Mouse (Mus musculus): ENCODE results near the gene Il2ra. TPM values are rescaled to one million over a fixed set of nuclear protein-coding genes. Genes with fewer than 3 reads are reported as not detected.

Il2ra gene
- total RNA-seq, 1 experiment from 2014 or later = 0.19 TPM

- DNase-seq = peak; percentile 42
These were observed 10.7 kb downstream of the Il2ra start for GRCm38 (mm10) chr2:11653330-11653729.

DNA sequence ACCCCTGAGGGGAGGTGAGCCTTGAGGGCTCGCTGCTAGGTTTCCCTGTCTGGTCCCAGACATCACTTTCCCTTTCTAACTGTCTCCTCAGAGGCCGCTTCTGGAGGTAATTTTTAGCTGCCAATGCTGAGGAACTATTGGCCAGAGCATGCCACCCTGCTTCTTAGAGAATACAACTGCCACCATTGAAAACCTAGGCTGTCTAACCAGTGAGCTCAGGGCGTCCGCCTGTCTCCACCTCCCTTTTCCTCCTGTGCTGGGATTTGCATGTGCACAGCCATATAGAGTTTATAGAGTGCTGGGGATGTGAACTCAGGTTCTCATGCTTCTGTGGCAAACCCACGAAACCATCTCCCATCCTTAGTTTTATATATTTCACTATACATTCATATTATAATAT lies 11.2 kb downstream of the Il2ra start:
- no peak for DNase-seq

- no peak for DNase-seq
These were observed 12.7 kb downstream of the Il2ra start for GRCm38 (mm10) chr2:11654990-11655931.

- DNase-seq = no peak
These were observed 15.0 kb downstream of the Il2ra start for GRCm38 (mm10) chr2:11657581-11657980.

DNA sequence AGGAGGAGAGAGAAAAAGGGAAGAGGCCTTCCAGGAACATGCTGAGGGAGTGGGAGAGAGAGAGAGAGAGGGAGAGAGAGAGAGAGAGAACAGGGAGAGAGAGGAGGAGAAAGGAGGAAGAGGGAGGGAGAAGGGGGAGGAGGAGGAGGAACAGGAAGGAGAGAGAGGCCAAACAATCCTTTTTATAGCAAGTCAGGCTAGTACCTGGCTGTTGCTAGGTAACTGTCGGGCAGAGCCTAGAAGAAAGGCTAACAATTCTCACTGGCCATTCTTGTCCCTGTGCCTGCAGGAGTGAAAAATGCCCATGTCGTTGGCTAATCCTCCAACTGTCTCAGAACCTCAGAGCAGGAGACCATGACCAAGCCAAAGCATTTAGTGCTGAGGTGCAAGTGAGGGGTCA lies 16.7 kb downstream of the Il2ra start:
- no peak for DNase-seq

DNA sequence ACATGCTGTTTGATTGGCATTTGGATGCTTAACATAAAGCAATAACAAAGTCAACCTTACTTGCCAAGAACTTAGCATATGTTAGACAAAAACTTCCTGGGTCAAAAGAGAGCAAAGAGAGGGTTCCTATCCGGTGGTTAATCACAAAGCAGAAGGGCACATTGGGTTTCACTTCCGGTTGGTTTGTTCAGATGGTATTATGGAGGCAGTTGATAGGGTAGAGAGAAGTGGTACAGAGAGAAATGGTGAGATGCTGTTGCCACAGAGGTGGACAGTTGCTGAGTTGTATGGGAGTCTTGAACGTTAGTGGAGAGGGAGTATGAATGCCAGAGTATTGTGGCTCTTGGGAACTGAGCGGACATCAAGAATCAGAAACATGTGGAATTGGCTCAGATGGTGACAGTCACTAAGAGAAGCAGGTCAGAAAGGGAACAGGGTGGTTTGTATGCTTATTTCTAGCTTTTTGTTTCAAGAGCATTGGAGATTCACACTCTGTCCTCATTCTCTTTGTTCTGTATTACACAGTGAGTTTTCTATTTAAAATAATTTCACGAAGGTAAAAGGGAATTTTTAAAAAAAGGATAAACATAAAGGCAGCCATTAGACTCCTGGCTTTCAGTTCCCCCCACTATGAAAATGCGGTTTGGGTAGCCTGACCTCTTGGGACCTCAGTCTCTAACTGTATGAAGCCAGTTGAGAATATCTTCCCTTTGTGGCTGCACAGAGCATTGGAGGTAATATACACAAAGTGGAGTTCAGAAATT lies 19.7 kb downstream of the Il2ra start:
- no peak for DNase-seq

DNA sequence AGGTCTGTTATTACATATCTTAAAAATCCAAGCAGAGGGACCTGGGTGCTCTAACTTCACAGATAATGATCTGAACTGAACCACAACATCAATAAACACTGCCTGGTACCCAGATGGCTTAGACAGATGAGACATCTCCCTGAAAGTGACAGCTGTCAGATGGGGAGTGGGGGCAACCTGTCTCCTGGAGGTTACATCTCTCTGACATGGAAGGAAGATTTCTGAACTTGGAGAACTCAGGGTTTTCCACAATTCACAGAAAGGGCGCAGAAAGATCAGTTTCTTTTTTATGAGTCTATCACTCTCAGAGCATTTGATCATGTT lies 20.3 kb downstream of the Il2ra start:
- DNase-seq = no peak

DNA sequence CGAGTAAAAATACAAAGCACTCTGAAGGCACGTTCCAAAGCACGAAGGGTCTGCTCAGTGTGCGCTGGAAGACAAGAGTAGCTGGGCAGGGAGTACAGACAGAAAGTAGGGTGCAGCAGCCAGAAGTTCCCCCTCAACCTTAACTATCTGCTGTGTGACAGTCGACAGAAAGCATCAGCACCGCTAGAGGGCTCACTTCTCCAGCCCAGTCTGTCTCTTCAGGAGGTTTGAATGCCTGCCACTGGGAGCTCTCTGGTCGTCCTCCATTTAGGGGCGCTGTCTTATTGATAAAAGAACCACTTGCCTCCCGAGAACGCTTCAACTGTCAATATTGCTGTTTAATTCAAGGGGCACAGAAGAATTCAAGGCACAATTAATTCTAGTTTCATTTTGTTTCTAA lies 21.4 kb downstream of the Il2ra start:
- peak; percentile 88 for DNase-seq

GRCm38 (mm10) chr2:11664367-11664766 lies 21.8 kb downstream of the Il2ra start:
- peak; percentile 71 for DNase-seq

DNA sequence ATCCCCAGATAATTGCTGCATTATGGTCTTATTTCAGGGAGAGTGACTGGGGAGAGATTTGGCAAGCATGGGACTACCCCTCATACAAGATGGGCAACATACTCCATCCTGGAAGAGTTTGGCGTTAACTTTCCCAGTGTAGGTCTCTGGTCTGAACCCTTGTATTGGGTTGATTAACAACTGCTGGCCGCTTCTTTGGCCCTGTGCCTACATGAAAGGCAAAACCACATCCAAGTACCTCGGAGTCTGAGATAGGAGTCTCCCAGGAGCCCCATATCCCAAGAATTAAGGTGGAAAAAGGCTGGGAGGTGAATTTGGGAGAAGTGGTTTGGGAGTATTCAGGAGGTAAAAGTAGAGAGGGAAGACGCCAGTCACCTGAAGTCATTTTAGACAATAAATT lies 22.2 kb downstream of the Il2ra start:
- DNase-seq = peak; percentile 34

GRCm38 (mm10) chr2:11665326-11665725 lies 22.7 kb downstream of the Il2ra start:
- peak; percentile 12 for DNase-seq

GRCm38 (mm10) chr2:11672144-11672543 lies 29.5 kb downstream of the Il2ra start:
- DNase-seq = peak; percentile 29

GRCm38 (mm10) chr2:11679626-11680025 lies 37.0 kb downstream of the Il2ra start:
- DNase-seq = no peak

GRCm38 (mm10) chr2:11682712-11683111 lies 40.1 kb downstream of the Il2ra start:
- no peak for DNase-seq

DNA sequence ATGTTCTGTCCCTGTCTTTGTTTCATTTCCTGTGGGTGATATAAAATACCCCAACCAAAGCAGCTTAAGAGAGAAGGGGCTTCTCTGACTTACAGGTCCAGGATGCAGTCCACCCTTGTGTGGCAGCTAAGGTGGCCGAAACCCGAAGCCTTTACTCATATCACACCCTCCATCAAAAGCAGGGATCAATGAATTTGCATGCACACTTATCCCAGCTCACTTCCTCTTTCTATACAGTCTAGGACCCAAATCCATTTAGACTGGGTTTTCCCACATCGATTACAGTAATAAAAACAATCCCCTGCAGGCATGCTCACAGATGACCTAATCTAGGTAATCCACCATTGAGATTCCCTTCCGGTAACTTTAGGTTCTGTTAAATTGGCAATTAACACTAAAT lies 43.9 kb downstream of the Il2ra start:
- DNase-seq = no peak

DNA sequence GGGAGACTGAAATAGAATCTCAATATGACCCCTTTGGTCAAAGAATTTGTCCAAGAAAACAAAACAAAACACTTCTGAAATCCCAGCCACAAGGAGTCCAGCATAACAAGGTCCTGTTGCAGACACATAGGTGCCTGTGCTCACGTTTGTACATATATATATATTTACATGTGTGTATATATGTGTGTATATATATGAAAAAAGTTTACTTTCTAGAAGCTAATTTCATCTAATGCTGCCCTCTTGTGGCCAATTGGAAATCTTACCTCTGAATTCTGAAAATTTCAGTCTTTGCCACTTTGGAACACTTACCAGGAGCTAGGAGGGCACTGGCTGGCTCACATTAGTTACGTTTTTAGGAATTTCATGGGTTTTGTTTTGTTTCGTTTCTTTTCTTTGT lies 44.8 kb downstream of the Il2ra start:
- DNase-seq = peak; percentile 26

GRCm38 (mm10) chr2:11690201-11690890 lies 47.7 kb downstream of the Il2ra start:
- no peak for DNase-seq

DNA sequence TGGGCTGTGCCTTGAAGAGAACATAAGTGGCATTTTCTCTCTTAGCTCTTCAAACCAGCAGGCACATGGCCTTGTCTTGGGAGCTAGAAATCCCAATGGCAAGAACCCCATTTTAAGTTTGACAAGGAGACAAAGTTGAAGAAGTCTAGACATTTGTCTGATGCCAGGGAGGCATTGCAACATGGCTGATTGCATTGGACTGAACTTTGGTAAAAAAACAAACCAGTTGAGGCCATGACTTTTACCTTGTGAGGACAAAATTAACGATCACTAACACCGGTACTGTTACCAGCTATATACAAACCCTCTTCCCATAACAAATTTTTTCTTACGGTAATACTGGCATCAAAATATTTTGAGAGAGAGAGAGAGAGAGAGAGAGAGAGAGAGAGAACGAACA lies 50.7 kb downstream of the Il2ra start:
- peak; percentile 43 for DNase-seq

- no peak for DNase-seq
These were observed 51.5 kb downstream of the Il2ra start for GRCm38 (mm10) chr2:11694104-11694503.

DNA sequence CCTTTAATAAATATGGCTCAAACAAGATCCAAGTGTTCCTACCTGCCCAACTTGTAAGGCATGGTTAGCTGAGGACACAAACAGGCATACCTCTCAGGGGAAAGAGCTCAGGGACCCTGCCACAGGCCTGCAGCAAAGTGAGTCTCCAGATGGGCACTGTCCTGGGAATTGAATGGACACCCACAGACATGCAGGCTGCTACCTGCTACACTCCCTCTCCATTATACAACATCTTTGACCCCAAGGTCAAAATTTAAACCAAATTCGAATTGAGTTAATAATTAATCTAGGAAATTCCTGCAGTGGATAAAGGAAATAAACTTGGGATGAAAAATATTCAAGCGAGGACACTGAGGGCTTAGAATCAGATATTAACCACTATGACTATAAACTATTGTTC lies 53.3 kb downstream of the Il2ra start:
- DNase-seq = no peak

DNA sequence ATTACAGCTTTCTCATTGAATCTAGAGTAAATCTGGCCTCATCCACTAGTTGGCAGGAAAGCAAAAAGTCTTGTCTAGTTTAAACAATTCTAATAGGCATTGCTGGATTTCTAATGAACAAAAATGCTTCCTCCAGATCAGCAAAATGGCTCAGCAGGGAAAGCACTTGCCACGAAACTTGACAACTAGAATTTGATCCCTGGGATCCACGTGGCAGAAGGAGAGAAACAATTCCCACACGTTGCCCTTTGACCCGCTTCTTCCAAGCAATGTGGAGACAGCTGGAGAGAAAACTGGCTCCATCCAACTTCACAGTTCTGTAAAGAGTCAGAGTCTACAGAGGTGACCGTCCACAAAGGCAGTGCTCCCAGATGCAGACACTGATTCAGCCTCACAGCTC lies 56.4 kb downstream of the Il2ra start:
- DNase-seq = no peak

DNA sequence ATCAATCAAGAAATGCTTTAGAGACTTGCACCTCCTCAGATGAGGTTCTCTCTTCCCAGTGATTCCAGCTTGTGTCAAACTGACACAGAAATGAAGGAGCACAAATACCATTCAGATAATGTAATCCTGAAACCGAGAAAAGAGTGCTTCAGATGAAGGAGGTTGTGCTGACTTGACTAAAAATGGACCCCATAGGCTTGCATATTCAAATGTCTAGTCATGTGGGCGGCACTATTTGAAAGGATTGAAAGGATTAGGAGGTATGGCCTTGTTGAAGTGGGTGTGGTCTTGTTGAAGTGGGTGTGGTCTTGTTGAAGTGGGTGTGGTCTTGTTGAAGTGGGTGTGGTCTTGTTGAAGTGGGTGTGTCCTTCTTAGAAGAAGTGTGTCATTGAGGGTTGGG lies 57.3 kb downstream of the Il2ra start:
- DNase-seq = no peak

Measured in adrenal gland, postnatal 14 days (tissue).